Mouse (Mus musculus): ENCODE measurements around the gene Clcn1.

Clcn1 gene

DNA sequence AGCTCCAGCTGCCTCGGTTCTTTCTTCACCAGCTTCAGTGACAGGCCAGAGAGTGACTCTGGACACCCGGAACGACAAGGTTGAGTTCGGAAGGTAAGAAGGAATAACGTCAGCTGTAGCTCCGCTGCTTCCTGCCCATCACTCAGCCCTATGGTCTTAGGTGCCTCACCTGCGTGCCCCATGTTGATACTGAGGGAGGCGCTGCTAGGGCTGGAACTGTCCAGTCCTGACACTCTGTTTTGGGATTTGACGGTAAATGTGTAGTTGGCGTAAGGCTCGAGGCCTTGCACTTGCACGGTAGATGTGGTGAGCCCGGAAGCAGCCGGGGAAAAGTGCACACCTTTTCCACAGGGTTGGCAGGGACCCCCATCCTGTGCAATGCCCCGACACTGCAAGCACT is 78.1 kb downstream of the Clcn1 start:
- no peak for DNase-seq (ENCODE audit: low spot score)

DNA sequence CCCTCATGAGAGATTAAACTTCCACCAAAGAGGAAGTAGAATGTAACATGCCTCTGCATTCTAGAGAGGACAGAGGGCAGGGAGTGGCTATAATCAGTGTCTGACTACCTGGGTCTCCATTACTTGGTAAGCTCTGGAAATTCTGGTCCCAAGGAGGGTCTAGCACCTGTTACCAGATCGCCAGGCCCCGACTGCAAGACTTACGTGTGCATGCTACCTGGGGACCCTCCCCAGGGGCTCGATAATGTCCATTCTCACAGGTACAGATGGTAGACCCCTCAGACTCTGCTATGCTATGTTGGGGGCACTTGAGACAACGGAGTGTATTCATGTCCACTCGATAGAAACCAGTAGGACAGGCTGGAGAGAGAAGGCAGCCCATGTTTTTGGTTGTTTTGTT is 78.7 kb downstream of the Clcn1 start:
- DNase-seq (ENCODE audit: low spot score): no peak
